Mouse (Mus musculus) MEL (cell line): ENCODE data around the gene Acin1. TPM values are rescaled to one million over a fixed set of nuclear protein-coding genes. Genes with fewer than 3 reads are reported as not detected.

Experiments used
- DNase-seq: peaks from one replicate; pipeline ENCODE4 v3.0.0; 2011; ENCODE audit warnings: low read depth, low spot score
- H3K27ac ChIP-seq: 2 replicates; pipeline ENCODE4 v1.5.1; 2012; ENCODE audit warnings: low read depth, mild to moderate bottlenecking, control low read depth, low read length, moderate library complexity; ENCODE audit not compliant: control insufficient read depth
- H3K27me3 ChIP-seq, 2 experiments: fragments of 150-350 bp in 1 of 2; sonication (generic) in 1 of 2; 2 replicates each; pipeline ENCODE4 v1.6.1; 2012; ENCODE audit warnings: low read length in 2 of 2, mild to moderate bottlenecking in 2 of 2, improper control_type of control experiment in 1 of 2, moderate library complexity in 1 of 2; ENCODE audit not compliant: insufficient read depth in 2 of 2, control insufficient read depth in 1 of 2
- H3K36me3 ChIP-seq, 2 experiments: 2 replicates each; pipeline ENCODE4 v1.6.1; 2012 to 2014; ENCODE audit warnings: low read length in 2 of 2, improper control_type of control experiment in 1 of 2, inconsistent platforms in 1 of 2, mild to moderate bottlenecking in 1 of 2; ENCODE audit not compliant: insufficient read depth in 2 of 2, control insufficient read depth in 1 of 2
- H3K4me1 ChIP-seq, 2 experiments: fragments of 150-350 bp in 1 of 2; sonication (generic) in 1 of 2; 2 replicates each; pipeline ENCODE4 v1.6.1; 2012; ENCODE audit warnings: low read length in 2 of 2, improper control_type of control experiment in 1 of 2, mild to moderate bottlenecking in 1 of 2; ENCODE audit not compliant: insufficient read depth in 2 of 2, control insufficient read depth in 1 of 2
- H3K4me3 ChIP-seq, 2 experiments: fragments of 150-350 bp in 1 of 2; sonication (generic) in 1 of 2; 2 replicates each; pipeline ENCODE4 v1.5.1; 2012; ENCODE audit warnings: low read depth in 2 of 2, low read length in 2 of 2, mild to moderate bottlenecking in 2 of 2, moderate library complexity in 2 of 2, control low read depth in 1 of 2, improper control_type of control experiment in 1 of 2; ENCODE audit not compliant: control insufficient read depth in 1 of 2, insufficient read depth in 1 of 2
- H3K79me2 ChIP-seq: 2 replicates; pipeline ENCODE4 v1.6.1; 2012; ENCODE audit warnings: mild to moderate bottlenecking, low read length, moderate library complexity; ENCODE audit not compliant: control insufficient read depth, poor library complexity, insufficient read depth
- H3K9ac ChIP-seq: 2 replicates; pipeline ENCODE4 v1.6.1; 2012; ENCODE audit warnings: low read depth, mild to moderate bottlenecking, control low read depth, low read length, moderate library complexity; ENCODE audit not compliant: control insufficient read depth, poor library complexity, severe bottlenecking
- H3K9me3 ChIP-seq: fragments of 150-350 bp; sonication (generic); replicated peaks from 2 replicates; pipeline ENCODE4 v1.6.1; 2012; ENCODE audit warnings: mild to moderate bottlenecking, low read length, improper control_type of control experiment, moderate library complexity; ENCODE audit not compliant: insufficient read depth
- BHLHE40 ChIP-seq: IDR thresholded peaks from 2 replicates; pipeline ENCODE4 v1.6.1; 2012; ENCODE audit warnings: low read depth, mild to moderate bottlenecking, inconsistent platforms, low read length, improper control_type of control experiment, borderline replicate concordance
- CHD1 ChIP-seq: IDR thresholded peaks from 2 replicates; pipeline ENCODE4 v1.6.1; 2012; ENCODE audit warnings: low read depth, mild to moderate bottlenecking, inconsistent platforms, low read length, improper control_type of control experiment
- CTCF ChIP-seq, 3 experiments: IDR thresholded peaks in 2 of 3; conservative IDR thresholded peaks in 1 of 3; 2 replicates each; pipeline ENCODE4 v1.5.1; 2011 to 2012; ENCODE audit warnings: low read length in 3 of 3, low read depth in 2 of 3, mild to moderate bottlenecking in 2 of 3, improper control_type of control experiment in 1 of 3, inconsistent platforms in 1 of 3, mixed read lengths in 1 of 3, moderate library complexity in 1 of 3; ENCODE audit not compliant: control insufficient read depth in 1 of 3, insufficient read depth in 1 of 3, poor library complexity in 1 of 3, severe bottlenecking in 1 of 3
- EP300 ChIP-seq, 2 experiments: IDR thresholded peaks; 2 replicates each; pipeline ENCODE4 v1.6.1; 2011; ENCODE audit warnings: improper control_type of control experiment in 2 of 2, low read length in 2 of 2, low read depth in 1 of 2, mild to moderate bottlenecking in 1 of 2
- GATA1 ChIP-seq: IDR thresholded peaks from 2 replicates; pipeline ENCODE4 v1.6.1; 2011; ENCODE audit warnings: low read depth, low read length, improper control_type of control experiment
- JUND ChIP-seq: IDR thresholded peaks from 2 replicates; pipeline ENCODE4 v1.6.1; 2011; ENCODE audit warnings: low read depth, mild to moderate bottlenecking, improper control_type of control experiment, low read length
- MAX ChIP-seq: IDR thresholded peaks from 2 replicates; pipeline ENCODE4 v1.6.1; 2011; ENCODE audit warnings: low read length, improper control_type of control experiment
- MXI1 ChIP-seq: IDR thresholded peaks from 2 replicates; pipeline ENCODE4 v1.6.1; 2011; ENCODE audit warnings: mild to moderate bottlenecking, low read depth, low read length, improper control_type of control experiment
- MYB ChIP-seq: IDR thresholded peaks from 2 replicates; pipeline ENCODE4 v1.6.1; 2011; ENCODE audit warnings: mild to moderate bottlenecking, low read depth, low read length, improper control_type of control experiment
- POLR2A ChIP-seq, 2 experiments: IDR thresholded peaks; 2 replicates each; pipeline ENCODE4 v1.6.1; 2011 to 2012; ENCODE audit warnings: low read length in 2 of 2, mild to moderate bottlenecking in 2 of 2, control low read depth in 1 of 2, improper control_type of control experiment in 1 of 2, low read depth in 1 of 2, moderate library complexity in 1 of 2; ENCODE audit not compliant: control insufficient read depth in 1 of 2, insufficient read depth in 1 of 2, poor library complexity in 1 of 2
- POLR2AphosphoS5 ChIP-seq: IDR thresholded peaks from 2 replicates; pipeline ENCODE4 v1.6.1; 2012; ENCODE audit warnings: low read depth, borderline replicate concordance, mild to moderate bottlenecking, inconsistent platforms, low read length, moderate library complexity, mixed read lengths
- SIN3A ChIP-seq: IDR thresholded peaks from 2 replicates; pipeline ENCODE4 v1.6.1; 2012; ENCODE audit warnings: low read length, improper control_type of control experiment, inconsistent platforms
- TAL1 ChIP-seq: IDR thresholded peaks from 2 replicates; pipeline ENCODE4 v1.6.1; 2012; ENCODE audit warnings: mild to moderate bottlenecking, inconsistent platforms, low read length, moderate library complexity, mixed read lengths
- UBTF ChIP-seq: IDR thresholded peaks from 2 replicates; pipeline ENCODE4 v1.6.1; 2012; ENCODE audit warnings: low read depth, mild to moderate bottlenecking, inconsistent platforms, low read length, improper control_type of control experiment, moderate library complexity, borderline replicate concordance; ENCODE audit not compliant: insufficient read depth
- USF2 ChIP-seq, 2 experiments: IDR thresholded peaks; 2 replicates each; pipeline ENCODE4 v1.6.1; 2011 to 2012; ENCODE audit warnings: improper control_type of control experiment in 2 of 2, low read length in 2 of 2, borderline replicate concordance in 1 of 2, inconsistent platforms in 1 of 2, low read depth in 1 of 2, mild to moderate bottlenecking in 1 of 2; ENCODE audit not compliant: insufficient read depth in 1 of 2
- ZMIZ1 ChIP-seq: IDR thresholded peaks from 2 replicates; pipeline ENCODE4 v1.6.1; 2012; ENCODE audit warnings: low read depth, mild to moderate bottlenecking, inconsistent platforms, low read length, improper control_type of control experiment, moderate library complexity
- polyA plus RNA-seq, 2 experiments: library from polyadenylated mRNA; stranded (reverse) in 1 of 2; unstranded in 1 of 2; fragments of >175 nt in 1 of 2; fragments of >200 nt in 1 of 2; gene quantifications; 2 replicates each; pipeline versions ENCODE4 v1.2.1 to v1.2.4; 2012; ENCODE audit warnings: low replicate concordance in 2 of 2, low read depth in 1 of 2; ENCODE audit not compliant: insufficient read length in 2 of 2, insufficient read depth in 1 of 2, missing spikeins in 1 of 2
- total RNA-seq: library from RNA; depleted of rRNA; stranded (reverse); fragments of 300-350 nt; gene quantifications from 2 replicates; pipeline ENCODE4 v1.2.3, GENCODE M21; 2012

Gene Acin1
- total and polyA plus RNA-seq, 3 experiments = 103 to 248 (median 115) TPM

- peaks cover 0 to 18% of the 10 kb centered on the region in 2 experiments; a peak in 2 of 4 replicates for H3K4me1 ChIP-seq
Measured at GRCm38 (mm10) chr14:54712861-54713260, 26.1 kb upstream of the Acin1 start.

GRCm38 (mm10) chr14:54712074-54712473 is 25.3 kb upstream of the Acin1 start, which contains the start of gene Cebpe:
Gene Cebpe (minus strand): TSS chr14:54712174.
- no peaks in the 10 kb centered on the region for H3K79me2 ChIP-seq
- no peak within 1 kb of the TSS for H3K4me3 ChIP-seq
- H3K36me3 ChIP-seq = peaks cover 0 to 2% of the 10 kb centered on the region in 2 experiments; a peak in 1 of 4 replicates
- no peak within 1 kb of the TSS for H3K9ac ChIP-seq
- DNase-seq = no peak
- H3K9me3 ChIP-seq = no peaks in the 10 kb centered on the region
- peaks cover 1 to 19% of the 10 kb centered on the region in 2 experiments; a peak in 3 of 4 replicates for H3K4me1 ChIP-seq
- peaks cover 3% of the 10 kb centered on the region in 2 experiments; a peak in 2 of 4 replicates for H3K27me3 ChIP-seq
- TF ChIP-seq CTCF (IDR thresholded peaks at IDR 0.05 in 2 of 3, conservative IDR thresholded peaks at IDR 0.05 in 1 of 3; ENCODE audit: control insufficient read depth in 1 of 3, insufficient read depth in 1 of 3, low read depth in 2 of 3, low read length in 3 of 3, poor library complexity in 1 of 3, severe bottlenecking in 1 of 3) = no peak
- TF ChIP-seq UBTF = no peak
- TF ChIP-seq TAL1 = no peak
- no peak for TF ChIP-seq EP300 (IDR thresholded peaks at IDR 0.05; ENCODE audit: low read depth in 1 of 2, low read length in 2 of 2)
- no peak for TF ChIP-seq MYB
- no peak for TF ChIP-seq ZMIZ1
- no peak for TF ChIP-seq MXI1
- no peak for TF ChIP-seq BHLHE40
- TF ChIP-seq SIN3A = no peak
- no peak for TF ChIP-seq USF2 (IDR thresholded peaks at IDR 0.05; ENCODE audit: borderline replicate concordance in 1 of 2, insufficient read depth in 1 of 2, low read depth in 1 of 2, low read length in 2 of 2)
- no peak for TF ChIP-seq MAX
- no peak for TF ChIP-seq GATA1
- no peak for TF ChIP-seq CHD1
- no peak for TF ChIP-seq POLR2AphosphoS5
- TF ChIP-seq JUND = no peak
- H3K27ac ChIP-seq = no peak within 1 kb of the TSS

More at GRCm38 (mm10) chr14:54712861-54713260, 26.1 kb upstream of the Acin1 start:
- TF ChIP-seq TAL1 (no peak), POLR2A (IDR thresholded peaks at IDR 0.05; ENCODE audit: control insufficient read depth in 1 of 2, insufficient read depth in 1 of 2, low read depth in 1 of 2, low read length in 2 of 2, poor library complexity in 1 of 2) (no peak)
- H3K9me3 ChIP-seq = no peaks in the 10 kb centered on the region
- no peak overlapping the region for H3K9ac ChIP-seq
- H3K36me3 ChIP-seq = peaks cover 0 to 2% of the 10 kb centered on the region in 2 experiments; a peak in 1 of 4 replicates
- DNase-seq = no peak
- no peaks in the 10 kb centered on the region for H3K79me2 ChIP-seq
- no peak overlapping the region for H3K4me3 ChIP-seq
- no peaks in the 10 kb centered on the region for H3K27me3 ChIP-seq
- no peak overlapping the region for H3K27ac ChIP-seq
